Mouse (Mus musculus) midbrain, embryonic 16.5 days (tissue): ENCODE data around the gene Atp8a2. TPM values are rescaled to one million over a fixed set of nuclear protein-coding genes. Genes with fewer than 3 reads are reported as not detected.

Experiments
- ATAC-seq: fragments of 200-750 bp; cut with Nextera tagmentation; 2 replicates; pipeline ENCODE4 v1.8.0; 2017; ENCODE audit warnings: moderate TSS enrichment
- H3K27ac ChIP-seq: fragments of 300-500 bp; sonication (generic); 2 replicates; pipeline ENCODE4 v1.5.1; 2014; ENCODE audit warnings: mild to moderate bottlenecking, low read length, mixed read lengths
- H3K27me3 ChIP-seq: fragments of 300-500 bp; sonication (generic); 2 replicates; pipeline ENCODE4 v1.6.1; 2014; ENCODE audit warnings: low read depth, low read length, mixed read lengths; ENCODE audit not compliant: control insufficient read depth, insufficient read depth
- H3K36me3 ChIP-seq: fragments of 300-500 bp; sonication (generic); 2 replicates; pipeline ENCODE4 v1.6.1; 2014; ENCODE audit warnings: mild to moderate bottlenecking, low read length, moderate library complexity, mixed read lengths; ENCODE audit not compliant: control insufficient read depth, insufficient read depth
- H3K4me1 ChIP-seq: fragments of 300-500 bp; sonication (generic); 2 replicates; pipeline ENCODE4 v1.6.1; 2014; ENCODE audit warnings: mild to moderate bottlenecking, low read length, mixed read lengths; ENCODE audit not compliant: control insufficient read depth, insufficient read depth
- H3K4me2 ChIP-seq: fragments of 300-500 bp; sonication (generic); 2 replicates; pipeline ENCODE4 v1.6.1; 2014; ENCODE audit warnings: mild to moderate bottlenecking, low read length, mixed read lengths
- H3K4me3 ChIP-seq: fragments of 300-500 bp; sonication (generic); 2 replicates; pipeline ENCODE4 v1.5.1; 2014; ENCODE audit warnings: low read depth, mild to moderate bottlenecking, low read length, moderate library complexity, mixed read lengths
- H3K9ac ChIP-seq: fragments of 300-500 bp; sonication (generic); 2 replicates; pipeline ENCODE4 v1.6.1; 2014; ENCODE audit warnings: low read depth, low read length, mixed read lengths
- H3K9me3 ChIP-seq: fragments of 300-500 bp; sonication (generic); replicated peaks from 2 replicates; pipeline ENCODE4 v1.6.1; 2014; ENCODE audit warnings: mild to moderate bottlenecking, low read length, mixed read lengths; ENCODE audit not compliant: control insufficient read depth, poor library complexity, severe bottlenecking
- WGBS: fragments of 180-500 bp; shearing (Covaris S2); extraction: QIAGEN DNeasy Blood & Tissue Kit; methylation state at CpG from one replicate; pipeline ENCODE4 v1.1.7; 2014; 5-methylcytosine and 5-hydroxymethylcytosine counted together
- polyA plus RNA-seq: library from polyadenylated mRNA; unstranded; fragments of >200 nt; fragmentation: Nextera tagmentation; extraction: Ambion mirVana; gene quantifications from 2 replicates; pipeline ENCODE4 v1.2.1, GENCODE M21; 2015

The Atp8a2 gene
- polyA plus RNA-seq, 1 experiment from 2014 or later, result 45.6 TPM

DNA sequence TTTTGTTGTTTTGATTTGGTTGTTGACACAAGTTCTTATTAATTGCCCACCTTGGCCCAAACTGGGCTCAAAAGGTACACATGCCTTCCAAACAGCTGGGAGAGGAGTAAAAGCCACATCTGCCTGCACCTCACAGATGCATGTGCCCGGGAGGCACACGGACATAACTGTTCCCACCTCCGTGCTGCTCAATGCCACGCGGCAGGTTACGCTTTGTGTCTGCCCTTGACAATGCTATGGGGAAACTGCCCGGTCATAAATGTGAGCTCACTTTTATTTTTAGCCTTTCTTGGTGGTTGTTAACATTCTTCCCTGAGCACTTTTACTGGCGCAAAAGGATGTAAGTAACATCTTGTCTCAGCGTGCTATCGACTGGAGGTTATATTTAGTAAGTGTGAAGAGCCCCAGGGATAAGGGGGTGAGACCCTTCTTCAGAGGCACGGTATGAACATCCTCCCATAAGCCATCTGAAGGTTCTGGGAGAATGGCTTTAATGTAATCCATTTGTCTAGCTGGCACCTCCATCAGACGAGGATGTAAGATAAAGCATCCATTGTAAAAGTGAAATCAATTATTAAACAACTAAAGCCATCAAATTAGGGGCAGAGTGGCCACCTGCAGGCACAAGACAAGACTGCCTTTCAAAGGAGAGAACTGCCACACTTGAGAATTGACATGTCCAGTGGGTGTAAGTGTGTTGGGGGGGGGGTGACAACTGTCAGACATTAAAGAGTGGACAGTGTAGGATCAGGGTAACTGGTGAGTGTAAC, 24.5 kb downstream of the Atp8a2 start:
- no peak overlapping the region for H3K9ac ChIP-seq
- no peaks in the 10 kb centered on the region for H3K9me3 ChIP-seq
- H3K4me1 ChIP-seq, result peaks cover 4% of the 10 kb centered on the region
- H3K36me3 ChIP-seq, result no peaks in the 10 kb centered on the region
- 54% methylated on average over 12 of the region's 12 CpGs for WGBS
- H3K27ac ChIP-seq, result no peak overlapping the region
- no peak overlapping the region for H3K4me3 ChIP-seq
- no peak overlapping the region for H3K4me2 ChIP-seq
- H3K27me3 ChIP-seq, result no peaks in the 10 kb centered on the region
- no peak for ATAC-seq

GRCm38 (mm10) chr14:60170845-60171610, 26.0 kb downstream of the Atp8a2 start:
- Histone ChIP-seq H3K4me3 (no peak overlapping the region), H3K4me2 (no peak overlapping the region), H3K27ac (no peak overlapping the region), H3K9me3 (no peaks in the 10 kb centered on the region), H3K27me3 (no peaks in the 10 kb centered on the region), H3K9ac (no peak overlapping the region), H3K36me3 (no peaks in the 10 kb centered on the region), H3K4me1 (peaks cover 4% of the 10 kb centered on the region)
- no peak for ATAC-seq
- WGBS, result 88% methylated on average over 16 of the region's 16 CpGs

GRCm38 (mm10) chr14:60163367-60163766, 33.6 kb downstream of the Atp8a2 start:
- no peak overlapping the region for H3K9ac ChIP-seq
- H3K9me3 ChIP-seq, result no peaks in the 10 kb centered on the region
- no peak overlapping the region for H3K4me3 ChIP-seq
- no peaks in the 10 kb centered on the region for H3K27me3 ChIP-seq
- H3K4me1 ChIP-seq, result no peaks in the 10 kb centered on the region
- H3K36me3 ChIP-seq, result no peaks in the 10 kb centered on the region
- H3K27ac ChIP-seq, result no peak overlapping the region
- whole genome bisulfite sequencing, result 90% methylated on average over 3 of the region's 3 CpGs
- H3K4me2 ChIP-seq, result no peak overlapping the region
- no peak for ATAC-seq

- WGBS, result 87% methylated on average over 11 of the region's 11 CpGs
- Histone ChIP-seq H3K9ac (no peak overlapping the region), H3K4me2 (no peak overlapping the region), H3K27me3 (no peaks in the 10 kb centered on the region), H3K9me3 (no peaks in the 10 kb centered on the region), H3K4me3 (no peak overlapping the region), H3K4me1 (no peaks in the 10 kb centered on the region), H3K27ac (no peak overlapping the region), H3K36me3 (no peaks in the 10 kb centered on the region)
- ATAC-seq, result no peak
These were observed 44.6 kb downstream of the Atp8a2 start for GRCm38 (mm10) chr14:60152373-60152772.

DNA sequence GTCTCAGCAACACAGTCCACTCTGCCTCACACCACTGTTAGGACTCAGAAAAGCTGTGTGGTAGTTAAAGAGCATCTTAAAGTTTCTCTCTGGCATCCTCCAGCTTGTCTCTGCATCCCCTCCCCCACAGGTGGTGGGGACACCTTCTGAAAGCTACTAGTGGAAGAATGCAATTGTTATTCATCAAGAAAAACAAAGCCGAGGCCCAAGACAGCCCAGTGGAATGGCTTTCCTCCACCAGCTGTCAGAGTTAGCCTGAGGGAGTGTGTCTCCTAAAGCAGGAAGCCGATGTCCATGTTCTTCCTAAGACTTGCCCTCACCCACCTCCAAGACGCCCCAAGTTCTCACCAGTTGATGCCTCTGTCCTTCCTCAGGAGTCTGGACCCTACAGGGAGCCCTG, 48.1 kb downstream of the Atp8a2 start:
- Histone ChIP-seq H3K4me1 (no peaks in the 10 kb centered on the region), H3K36me3 (no peaks in the 10 kb centered on the region), H3K9ac (no peak overlapping the region), H3K27ac (no peak overlapping the region), H3K4me3 (no peak overlapping the region), H3K9me3 (no peaks in the 10 kb centered on the region), H3K27me3 (no peaks in the 10 kb centered on the region), H3K4me2 (no peak overlapping the region)
- 63% methylated on average over 3 of the region's 3 CpGs for whole genome bisulfite sequencing
- no peak for ATAC-seq

DNA sequence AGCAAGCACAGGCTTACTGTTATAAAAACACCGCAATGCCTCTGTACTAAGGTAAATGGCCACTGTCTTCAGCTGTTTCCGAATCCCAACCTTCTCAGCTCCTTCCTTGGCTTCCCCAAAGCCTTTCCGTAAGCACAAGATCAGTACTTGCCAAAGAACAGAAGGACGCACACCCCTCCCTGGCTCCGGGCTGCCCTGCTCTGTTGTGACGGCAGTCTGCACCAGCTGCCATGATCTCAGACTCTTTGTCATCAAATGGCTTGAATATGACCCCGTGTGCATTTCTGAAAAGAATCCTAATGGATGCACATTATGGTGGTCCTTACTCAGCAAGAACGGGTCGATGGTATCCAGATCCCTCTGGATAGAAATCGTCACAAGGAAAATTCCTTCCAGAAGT, 53.7 kb downstream of the Atp8a2 start:
- H3K9ac ChIP-seq, result no peak overlapping the region
- ATAC-seq, result no peak
- no peak overlapping the region for H3K4me3 ChIP-seq
- H3K36me3 ChIP-seq, result no peaks in the 10 kb centered on the region
- WGBS, result 79% methylated on average over 10 of the region's 10 CpGs
- H3K27me3 ChIP-seq, result no peaks in the 10 kb centered on the region
- H3K9me3 ChIP-seq, result no peaks in the 10 kb centered on the region
- no peak overlapping the region for H3K27ac ChIP-seq
- no peaks in the 10 kb centered on the region for H3K4me1 ChIP-seq
- H3K4me2 ChIP-seq, result no peak overlapping the region

DNA sequence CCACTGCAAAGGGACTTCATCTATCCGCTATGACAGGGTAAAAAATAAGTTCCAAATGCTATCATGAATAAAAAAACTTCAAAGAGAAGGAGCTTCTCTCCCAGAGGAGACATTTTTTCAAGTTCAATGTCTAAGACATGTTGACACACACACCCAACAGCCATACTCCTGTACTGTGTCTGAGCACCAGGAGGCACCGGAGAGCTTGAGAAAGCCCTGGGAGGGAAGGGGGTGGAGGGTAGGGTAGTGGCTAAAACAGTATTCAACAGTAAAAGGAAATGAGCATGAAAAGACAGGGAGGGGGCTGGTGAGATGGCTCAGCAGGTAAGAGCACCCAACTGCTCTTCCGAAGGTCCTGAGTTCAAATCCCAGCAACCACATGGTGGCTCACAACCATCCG, 58.6 kb downstream of the Atp8a2 start:
- no peaks in the 10 kb centered on the region for H3K27me3 ChIP-seq
- ATAC-seq, result no peak
- H3K36me3 ChIP-seq, result no peaks in the 10 kb centered on the region
- no peaks in the 10 kb centered on the region for H3K9me3 ChIP-seq
- WGBS, result 94% methylated on average over 3 of the region's 4 CpGs
- no peak overlapping the region for H3K9ac ChIP-seq
- H3K4me2 ChIP-seq, result no peak overlapping the region
- H3K4me1 ChIP-seq, result no peaks in the 10 kb centered on the region
- H3K27ac ChIP-seq, result no peak overlapping the region
- no peak overlapping the region for H3K4me3 ChIP-seq

GRCm38 (mm10) chr14:60137812-60138211, 59.2 kb downstream of the Atp8a2 start:
- WGBS, result 76% methylated on average over 6 of the region's 6 CpGs
- no peak overlapping the region for H3K4me2 ChIP-seq
- no peaks in the 10 kb centered on the region for H3K36me3 ChIP-seq
- no peaks in the 10 kb centered on the region for H3K4me1 ChIP-seq
- H3K27ac ChIP-seq, result no peak overlapping the region
- ATAC-seq, result no peak
- H3K9me3 ChIP-seq, result no peaks in the 10 kb centered on the region
- no peak overlapping the region for H3K4me3 ChIP-seq
- H3K9ac ChIP-seq, result no peak overlapping the region
- no peaks in the 10 kb centered on the region for H3K27me3 ChIP-seq

DNA sequence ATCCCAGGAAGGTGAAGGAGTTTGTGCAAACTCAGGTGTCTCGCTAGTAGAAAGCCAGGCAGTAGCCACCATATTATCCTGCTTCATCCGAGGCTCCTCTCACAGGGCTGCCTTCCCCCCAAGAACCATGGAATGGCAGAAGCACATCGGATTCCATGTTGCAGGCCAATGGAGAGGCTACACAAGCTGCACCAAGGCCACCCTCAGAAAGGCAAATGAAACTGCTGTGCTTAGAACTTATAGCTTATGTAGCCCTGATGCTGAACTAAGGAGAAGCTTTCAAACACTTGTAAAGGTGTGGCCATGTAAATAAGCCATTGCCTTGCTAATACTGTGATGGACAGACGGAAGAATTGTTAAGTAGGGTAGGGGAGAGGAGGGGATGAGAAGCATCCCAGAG, 61.2 kb downstream of the Atp8a2 start:
- WGBS, result 84% methylated on average over 4 of the region's 4 CpGs
- no peaks in the 10 kb centered on the region for H3K36me3 ChIP-seq

More for the DNA sequence above, 61.2 kb downstream of the Atp8a2 start:
- Histone ChIP-seq H3K9me3 (no peaks in the 10 kb centered on the region), H3K4me2 (no peak overlapping the region), H3K9ac (no peak overlapping the region), H3K4me3 (no peak overlapping the region), H3K27me3 (no peaks in the 10 kb centered on the region), H3K27ac (no peak overlapping the region), H3K4me1 (no peaks in the 10 kb centered on the region)
- no peak for ATAC-seq
